Comparison of ENCODE assay signal across 18 mouse cellular contexts in genomic region chr2:125929396-125929795, GRCm38 (mm10).
"Had no signal": no experiment of that assay in that cellular context is flagged by ENCODE, and none has a peak within 500 bp of the region (broad histone marks: within the 10 kb centered on the region; RNA-seq: fewer than 3 reads in every experiment).

No protein-coding gene starts in this region.

- H3K27me3 ChIP-seq: limb, embryonic 12.5 days; limb, embryonic 15.5 days; liver, embryonic 13.5 days; megakaryocyte, embryonic 14.5 days; midbrain, embryonic 13.5 days had no signal

- H3K4me1 ChIP-seq: liver, embryonic 13.5 days; midbrain, embryonic 10.5 days; midbrain, embryonic 13.5 days had no signal

- ATAC-seq: midbrain, embryonic 13.5 days had no signal

- H3K4me3 ChIP-seq: limb, embryonic 12.5 days; limb, embryonic 15.5 days; liver, embryonic 13.5 days; megakaryocyte, embryonic 14.5 days; midbrain, embryonic 10.5 days; midbrain, embryonic 13.5 days had no signal

- DNase-seq: kidney, adult 9 months; kidney, postnatal 14 days; kidney, postnatal 4 days; left cerebral cortex, postnatal 4 days; liver, embryonic 13.5 days; lung, adult 2 months; right cerebral cortex, adult 18-20 months; right cerebral cortex, postnatal 14 days; right cerebral cortex, postnatal 4 days; thymus, adult 2 months; thymus, postnatal 14 days; thymus, postnatal 4 days had no signal

- H3K9me3 ChIP-seq: limb, embryonic 12.5 days; limb, embryonic 15.5 days; liver, embryonic 13.5 days; megakaryocyte, embryonic 14.5 days; midbrain, embryonic 10.5 days; midbrain, embryonic 13.5 days had no signal

- H3K27ac ChIP-seq: limb, embryonic 12.5 days; limb, embryonic 15.5 days; liver, embryonic 13.5 days; midbrain, embryonic 10.5 days; midbrain, embryonic 13.5 days; stomach, postnatal 0 days had no signal

- H3K4me2 ChIP-seq: limb, embryonic 12.5 days; limb, embryonic 15.5 days; liver, embryonic 13.5 days; midbrain, embryonic 13.5 days had no signal

- H3K9ac ChIP-seq: limb, embryonic 12.5 days; limb, embryonic 15.5 days; liver, embryonic 13.5 days; midbrain, embryonic 13.5 days had no signal
